Comparison of ENCODE assay signal across 9 mouse cellular contexts in genomic region chr3:65317876-65318537, GRCm38 (mm10).
A peak's percentile ranks its signal among the peaks of the same experiment; 100 is the strongest.
DNase-seq lines count a peak whose midpoint lies in the region; ATAC-seq and TF ChIP-seq lines count a peak whose summit lies in the region.
"Had no signal": no experiment of that assay in that cellular context is flagged by ENCODE, and none has a peak within 500 bp of the region (broad histone marks: within the 10 kb centered on the region; RNA-seq: fewer than 3 reads in every experiment).

No protein-coding gene starts in this region.

- no peaks in the 10 kb centered on the region for H3K79me2 ChIP-seq in CH12.LX (replicated peaks; ENCODE audit: control insufficient read depth, extremely low read depth, insufficient read depth, poor library complexity, severe bottlenecking)

- no peaks in the 10 kb centered on the region for H3K36me3 ChIP-seq in CH12.LX (replicated peaks in 1 of 2; ENCODE audit: control insufficient read depth in 1 of 2, insufficient read depth in 1 of 2, low read length in 1 of 2)
- H3K36me3 ChIP-seq in intestine, embryonic 16.5 days (ENCODE audit: control insufficient read depth, insufficient read depth, low read length): no peaks in the 10 kb centered on the region
- H3K36me3 ChIP-seq: midbrain, embryonic 12.5 days had no signal

- H3K4me3 ChIP-seq in left cerebral cortex, adult 2 months: no peak overlapping the region
- H3K4me3 ChIP-seq in CH12.LX (replicated peaks in 1 of 3; ENCODE audit: low read depth in 2 of 3, low read length in 2 of 3, poor library complexity in 1 of 3): no peak overlapping the region
- no peak overlapping the region for H3K4me3 ChIP-seq in gastrocnemius, adult 2 months
- no peak overlapping the region for H3K4me3 ChIP-seq in intestine, embryonic 16.5 days (ENCODE audit: low read length)
- H3K4me3 ChIP-seq: midbrain, embryonic 12.5 days had no signal

- no peak for TF ChIP-seq POLR2A in CH12.LX (IDR thresholded peaks at IDR 0.05; ENCODE audit: low read depth, low read length)

- no peak for ATAC-seq in intestine, embryonic 16.5 days

- TF ChIP-seq CTCF in left cerebral cortex, adult 2 months (IDR thresholded peaks at IDR 0.05): peak; percentile 68
- peak; percentile 78 to 83 for TF ChIP-seq CTCF in CH12.LX (conservative IDR thresholded peaks at IDR 0.05 in 1 of 2, IDR thresholded peaks at IDR 0.05 in 1 of 2; ENCODE audit: low read depth in 2 of 2, low read length in 2 of 2)
- TF ChIP-seq CTCF in gastrocnemius, adult 2 months (IDR thresholded peaks at IDR 0.05): peak; percentile 84

- H3K4me1 ChIP-seq in CH12.LX (ENCODE audit: control insufficient read depth in 1 of 2, insufficient read depth in 2 of 2): peaks cover 2 to 32% of the 10 kb centered on the region in 2 experiments; a peak in 2 of 4 replicates
- H3K4me1 ChIP-seq in intestine, embryonic 16.5 days (ENCODE audit: control insufficient read depth, insufficient read depth, low read length): no peaks in the 10 kb centered on the region
- H3K4me1 ChIP-seq: midbrain, embryonic 12.5 days had no signal

- DNase-seq in left cerebral cortex, adult 2 months (ENCODE audit: extremely low spot score in 1 of 2, low spot score in 2 of 2): peak in 1 of 2 experiments; percentile 34
- no peak for DNase-seq in left cerebral cortex, adult 9 months (ENCODE audit: low spot score in 2 of 2)
- DNase-seq in CH12.LX (ENCODE audit: extremely low read depth): peak; percentile 72
- DNase-seq in adrenal gland, adult 2 months: peak; percentile 54
- DNase-seq in gastrocnemius, adult 2 months: peak; percentile 67
- peak; percentile 50 to 74 for DNase-seq in kidney, postnatal 25 days
- peak; percentile 23 for DNase-seq in retina, adult 2 months (ENCODE audit: low read depth, low spot score)

- WGBS in intestine, embryonic 16.5 days: 43% methylated on average over 10 of the region's 10 CpGs

- no peaks in the 10 kb centered on the region for H3K9me3 ChIP-seq in CH12.LX (replicated peaks; ENCODE audit: low read length)
- H3K9me3 ChIP-seq in intestine, embryonic 16.5 days (ENCODE audit: control insufficient read depth, low read length): no peaks in the 10 kb centered on the region
- H3K9me3 ChIP-seq: midbrain, embryonic 12.5 days had no signal

- TF ChIP-seq EP300 in CH12.LX (IDR thresholded peaks at IDR 0.05; ENCODE audit: low read length): no peak

- H3K4me2 ChIP-seq in CH12.LX (ENCODE audit: insufficient read depth, low read depth, poor library complexity, severe bottlenecking): no peak overlapping the region; the same call in 1 of the 2 replicates
- H3K4me2 ChIP-seq in intestine, embryonic 16.5 days (ENCODE audit: low read depth, low read length): no peak overlapping the region
- H3K4me2 ChIP-seq: midbrain, embryonic 12.5 days had no signal

- in situ Hi-C loops in CH12.LX (cut with MboI; ENCODE audit: low pct_ligation_motif_present, low pct_unique_long_range_greater_than_20kb, low sequenced_read_pairs): no loop called here

- no peak overlapping the region for H3K9ac ChIP-seq in CH12.LX (ENCODE audit: insufficient read depth, low read depth)
- no peak overlapping the region for H3K9ac ChIP-seq in intestine, embryonic 16.5 days (ENCODE audit: low read depth, low read length)
- H3K9ac ChIP-seq: midbrain, embryonic 12.5 days had no signal

- dilution Hi-C loops in CH12.LX (cut with MboI; ENCODE audit: extremely low pct_ligation_motif_present, extremely low pct_unique_long_range_greater_than_20kb, low sequenced_read_pairs): no loop called here

- peak; percentile 54 for TF ChIP-seq RAD21 in CH12.LX (IDR thresholded peaks at IDR 0.05; ENCODE audit: low read depth, low read length)

- intact Hi-C loops in left cerebral cortex, adult 2 months (cut with DNase I): loop anchor here (2.0 kb wide), 2 partner anchors 33 to 333 kb away; no protein-coding TSS in a partner anchor
- intact Hi-C loops in gastrocnemius, adult 2 months (cut with DNase I): loop anchor here (1.0 to 10.0 kb wide), 4 partner anchors 34 to 613 kb away; no protein-coding TSS in a partner anchor

- no peak overlapping the region for H3K27ac ChIP-seq in left cerebral cortex, adult 2 months
- no peak overlapping the region for H3K27ac ChIP-seq in CH12.LX (ENCODE audit: insufficient read depth, low read depth)
- H3K27ac ChIP-seq in gastrocnemius, adult 2 months: no peak overlapping the region
- H3K27ac ChIP-seq in intestine, embryonic 16.5 days (ENCODE audit: low read length): no peak overlapping the region
- H3K27ac ChIP-seq: midbrain, embryonic 12.5 days had no signal

- no peaks in the 10 kb centered on the region for H3K27me3 ChIP-seq in CH12.LX (replicated peaks)
- H3K27me3 ChIP-seq in intestine, embryonic 16.5 days (replicated peaks; ENCODE audit: control insufficient read depth, insufficient read depth, low read length): no peaks in the 10 kb centered on the region
- H3K27me3 ChIP-seq: midbrain, embryonic 12.5 days had no signal

TF ChIP-seq in CH12.LX, 34 proteins besides CTCF, POLR2A, EP300 and RAD21:
- peak; percentile 72 for TF ChIP-seq SMC3 (IDR thresholded peaks at IDR 0.05; ENCODE audit: low read depth, low read length)
- no peak for TF ChIP-seq TCF12 (IDR thresholded peaks at IDR 0.05; ENCODE audit: low read depth, low read length)

Comparison
In these comparisons a context has a peak if more than half of its experiments do, and no peak if none do; other contexts are left out.
1. DNase-seq: peak in CH12.LX (single experiment), adrenal gland, adult 2 months (single experiment), gastrocnemius, adult 2 months (single experiment), kidney, postnatal 25 days (2 of 2) and retina, adult 2 months (single experiment); none in left cerebral cortex, adult 9 months (0 of 2).
2. Peak in every context shown above with its lines, with median percentiles within 50 percentile points of each other: CTCF ChIP-seq.